Mouse (Mus musculus): ENCODE measurements at regions not wholly inside any gene's neighbourhood (a gene's known extent, or its start where the extent isn't known, plus 50 kb on each side); places are given as distances from the start of the nearest gene placed in this dataset.

DNA sequence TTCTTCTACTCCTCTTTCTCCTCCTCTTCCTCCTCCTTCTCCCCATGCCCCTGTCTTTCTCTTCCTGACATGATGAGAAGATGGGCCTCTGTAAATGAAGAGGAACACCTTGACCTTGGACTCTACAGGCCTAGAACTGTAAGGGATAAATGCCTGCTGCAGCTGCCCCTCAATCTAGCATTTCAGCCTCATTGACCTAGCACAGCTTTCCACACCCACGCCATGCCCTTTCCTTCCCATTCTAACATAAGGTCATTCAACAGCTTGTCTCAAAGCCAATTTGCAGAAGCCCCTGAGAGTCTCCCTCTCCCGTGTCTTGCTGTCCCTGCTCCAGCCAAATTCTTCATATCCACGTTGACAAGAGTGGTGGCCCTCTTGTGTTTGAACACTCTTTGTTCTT, 63.8 kb upstream of the Dscam start:
- DNase-seq (ENCODE audit: low read depth, low spot score) = no peak

DNA sequence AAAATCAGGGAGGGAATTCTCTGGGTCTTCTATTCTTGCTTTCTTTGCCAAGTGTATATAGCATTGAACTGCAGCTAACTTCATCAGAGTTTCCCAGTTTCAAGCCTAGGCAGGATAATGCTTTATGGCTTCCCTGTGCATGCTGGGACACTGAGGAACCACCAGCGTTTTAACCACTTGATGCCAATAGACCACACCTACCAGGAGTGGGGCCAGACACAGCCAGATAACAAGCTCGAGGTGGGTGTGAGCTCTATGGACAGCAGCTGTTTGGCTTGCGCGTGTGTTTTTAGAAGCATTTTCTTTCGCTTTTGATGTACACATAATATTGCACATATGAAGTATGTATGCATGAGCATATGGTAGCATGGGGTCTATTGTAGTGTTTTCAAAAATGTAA, 69.1 kb upstream of the Dscam start:
- no peak for DNase-seq (ENCODE audit: low read depth, low spot score)

DNA sequence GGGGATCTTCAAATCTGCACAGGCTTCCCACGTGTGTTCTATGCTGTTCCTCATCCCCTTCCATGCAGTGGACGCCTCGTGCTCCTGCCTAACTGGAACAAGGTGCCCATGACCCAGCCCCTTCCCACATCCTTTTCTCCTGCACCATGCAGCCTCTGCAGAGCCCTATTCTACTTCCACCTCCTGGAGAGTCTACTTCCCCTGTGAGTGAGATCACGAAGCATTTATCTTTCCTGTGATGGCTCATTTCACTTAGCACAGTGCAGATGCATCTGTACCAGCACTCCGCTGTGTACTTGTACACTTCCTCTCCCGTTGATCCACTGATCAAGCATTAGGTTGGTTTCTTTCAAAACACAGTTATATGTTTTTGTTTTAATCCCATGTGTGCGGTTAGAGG, 69.5 kb upstream of the Dscam start:
- no peak for DNase-seq (ENCODE audit: low read depth, low spot score)

DNA sequence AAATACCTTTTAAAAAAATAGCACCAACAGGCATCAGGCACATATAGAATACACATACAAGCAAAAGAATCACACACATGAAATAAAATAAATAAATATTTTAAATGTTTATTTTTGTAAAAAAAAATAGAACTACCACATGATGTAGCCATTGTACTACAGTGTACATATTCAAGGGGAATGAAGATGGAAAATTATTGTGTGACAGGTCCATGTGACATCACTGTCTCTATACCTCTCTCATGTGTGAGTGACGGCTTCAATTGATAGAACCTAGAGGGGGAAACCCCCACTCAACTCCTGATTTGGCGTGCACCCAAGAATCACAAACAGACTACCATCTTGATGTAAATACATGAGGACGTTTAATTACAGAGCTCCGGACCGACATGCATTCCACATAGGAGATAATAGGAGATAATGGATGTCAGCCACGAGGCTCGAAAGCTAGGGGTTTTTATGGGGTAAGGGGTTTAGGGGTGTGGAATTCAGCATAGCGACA, 70.4 kb upstream of the Dscam start:
- DNase-seq (ENCODE audit: low read depth, low spot score) = no peak

DNA sequence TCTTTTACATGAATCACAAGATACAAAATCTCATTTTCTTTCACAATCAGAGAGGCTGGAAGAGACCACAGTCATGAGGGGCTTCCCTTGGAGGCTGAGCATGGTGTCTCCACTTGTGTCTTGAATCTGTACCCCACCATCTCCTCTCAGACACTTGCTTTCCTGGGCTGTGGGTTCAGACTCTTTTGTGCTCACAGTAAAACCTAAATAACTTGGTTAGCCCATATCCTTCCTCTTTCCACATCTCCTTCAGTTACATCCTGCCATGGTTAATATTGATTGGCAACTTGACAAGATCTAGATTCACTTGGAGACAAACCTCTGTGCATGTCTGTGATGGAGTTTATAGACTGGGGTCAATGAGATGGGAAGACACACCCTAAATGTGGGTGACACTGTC, 71.1 kb upstream of the Dscam start:
- no peak for DNase-seq (ENCODE audit: low read depth, low spot score)

DNA sequence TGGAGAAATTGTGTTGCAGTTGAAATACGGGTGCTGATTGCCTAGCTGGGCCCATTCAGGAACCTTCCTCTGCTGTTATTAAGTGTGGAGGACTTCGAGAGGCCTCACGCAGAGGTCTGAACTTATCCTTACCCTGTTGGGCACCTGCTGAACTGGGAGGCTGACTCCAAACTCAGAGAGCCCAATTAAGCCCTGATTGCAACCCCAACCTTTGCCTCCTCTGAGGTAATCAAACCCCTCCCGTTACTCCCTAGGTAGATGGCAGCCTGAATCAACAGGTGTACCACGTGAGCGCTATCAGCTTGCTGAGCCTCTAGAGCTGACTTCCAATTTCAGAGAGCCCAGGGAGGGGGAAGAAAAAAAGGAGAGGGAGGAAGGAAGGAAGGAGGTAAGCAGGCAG, 79.9 kb upstream of the Dscam start:
- no peak for DNase-seq (ENCODE audit: low read depth, low spot score)

DNA sequence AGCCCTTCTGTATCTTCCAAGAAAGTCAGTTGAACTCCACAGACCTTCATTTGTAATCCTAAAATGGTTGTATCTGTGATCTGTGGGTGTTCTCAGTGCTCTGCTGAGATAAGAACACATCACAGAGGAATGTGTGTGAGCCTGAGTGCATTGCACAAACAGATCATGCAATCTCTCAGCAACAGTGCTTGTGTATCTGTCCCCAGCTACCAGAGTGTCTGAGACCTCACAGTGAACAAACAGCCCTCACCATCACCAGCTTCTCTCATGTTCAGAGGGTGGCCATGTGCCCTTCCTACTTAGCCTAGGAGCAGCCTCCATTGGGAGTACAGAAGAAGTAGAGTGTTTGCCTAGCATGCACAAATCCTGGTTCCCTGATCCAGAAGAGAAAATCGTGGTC, 82.0 kb upstream of the Dscam start:
- DNase-seq (ENCODE audit: low read depth, low spot score) = no peak

DNA sequence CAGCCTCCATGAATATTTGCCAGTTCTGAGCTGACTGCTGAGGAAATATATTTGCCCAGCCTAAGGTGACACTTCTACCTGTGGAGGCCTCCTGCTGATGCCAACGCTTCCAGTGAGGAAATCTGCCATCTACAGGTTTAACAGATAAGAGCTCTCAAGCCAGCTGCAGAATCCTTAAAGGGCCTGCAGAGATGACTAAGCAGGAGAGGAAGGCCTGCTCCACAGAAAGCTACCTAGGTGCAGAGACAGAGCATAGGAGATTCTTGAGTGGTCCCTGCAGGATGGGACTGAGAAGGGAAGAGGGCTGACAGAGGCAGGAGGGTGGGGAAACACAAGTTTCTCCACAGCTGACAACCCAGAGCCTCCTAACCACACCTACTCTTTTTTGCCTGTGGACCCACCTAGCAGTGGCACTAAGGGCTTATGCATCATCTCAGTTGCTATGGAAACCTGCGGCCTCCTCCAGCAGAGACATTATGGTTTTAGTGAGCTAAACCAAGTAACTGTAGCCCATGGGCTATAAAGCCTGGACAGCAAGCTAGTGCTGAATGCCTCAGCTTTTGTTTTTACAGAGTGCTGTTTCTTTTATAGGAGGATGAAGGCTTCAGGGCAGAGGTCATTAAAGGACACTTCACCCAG, 82.6 kb upstream of the Dscam start:
- DNase-seq (ENCODE audit: low read depth, low spot score) = no peak

DNA sequence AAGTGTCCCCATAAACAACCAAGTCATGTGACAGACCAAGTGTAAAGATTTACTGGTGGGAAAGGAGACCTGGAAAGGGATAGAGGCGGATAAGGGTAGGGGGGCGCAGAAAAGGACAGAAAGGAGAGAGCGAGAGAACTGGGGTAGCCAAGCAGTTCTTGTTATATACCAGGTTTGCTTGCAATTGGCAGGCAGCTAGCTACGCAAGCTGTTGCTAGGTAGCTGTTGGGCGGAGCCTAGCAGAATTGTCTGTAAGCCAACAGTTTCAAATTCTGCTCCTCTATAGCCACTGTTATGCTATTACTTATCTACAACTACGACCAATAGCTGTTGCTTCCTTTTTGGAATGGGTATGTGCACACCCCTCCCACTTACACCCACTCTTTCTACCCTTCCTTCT, 88.3 kb upstream of the Dscam start:
- DNase-seq (ENCODE audit: low read depth, low spot score) = no peak

DNA sequence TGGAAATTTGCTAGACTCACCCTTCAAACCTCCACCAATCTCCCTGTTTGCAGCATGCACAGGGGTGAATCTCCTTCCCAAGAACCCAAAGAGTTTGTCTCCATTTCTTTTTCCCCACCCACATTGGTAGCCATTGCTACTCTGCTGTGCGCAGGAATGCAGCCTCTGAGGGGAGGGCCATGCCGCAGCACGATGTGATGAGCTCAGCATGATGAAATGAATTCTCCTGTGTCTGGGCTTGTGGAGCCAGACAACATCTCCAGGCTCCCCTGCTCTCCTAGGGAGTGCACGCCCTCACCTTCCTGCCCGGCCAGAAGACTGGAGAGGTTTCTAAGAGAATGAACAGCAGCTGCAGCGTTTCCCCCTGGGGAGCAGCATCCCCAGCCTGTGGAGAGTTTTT, 92.9 kb upstream of the Dscam start:
- no peak for DNase-seq (ENCODE audit: low read depth, low spot score)

DNA sequence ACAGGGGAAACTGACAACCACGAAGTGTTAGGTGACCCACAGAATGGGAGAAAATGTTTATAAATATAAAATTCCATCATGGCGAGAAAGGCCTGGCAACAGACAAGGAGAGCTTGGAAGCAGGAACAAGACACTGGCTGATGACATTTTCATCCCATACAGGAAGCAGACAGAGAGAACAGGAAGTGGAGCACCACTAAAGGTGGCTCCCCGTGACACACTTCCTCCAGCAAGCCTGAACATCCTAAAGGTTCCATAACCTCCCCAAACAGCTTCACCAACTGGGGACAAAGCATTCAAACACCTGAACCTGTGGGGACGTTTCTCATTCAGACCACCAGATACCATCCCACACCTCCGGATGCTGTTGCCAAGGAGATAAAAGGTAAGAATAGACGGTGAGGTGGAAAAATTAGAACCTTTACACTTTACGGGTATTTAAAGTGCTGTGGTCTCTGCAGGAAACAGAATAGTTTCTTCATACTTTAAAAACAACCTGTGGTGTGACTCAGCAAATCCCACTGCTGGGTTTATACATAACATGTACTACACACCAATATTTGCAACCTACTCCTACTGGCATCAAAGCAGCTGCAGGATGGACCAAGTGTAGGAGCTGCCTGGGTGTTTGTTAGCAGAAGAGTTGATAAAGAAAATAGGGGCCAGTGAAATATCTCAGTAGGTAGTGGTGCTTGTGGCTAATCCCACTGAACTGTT, 86.0 kb upstream of the Bace2 start:
- DNase-seq (ENCODE audit: low read depth, low spot score) = no peak

DNA sequence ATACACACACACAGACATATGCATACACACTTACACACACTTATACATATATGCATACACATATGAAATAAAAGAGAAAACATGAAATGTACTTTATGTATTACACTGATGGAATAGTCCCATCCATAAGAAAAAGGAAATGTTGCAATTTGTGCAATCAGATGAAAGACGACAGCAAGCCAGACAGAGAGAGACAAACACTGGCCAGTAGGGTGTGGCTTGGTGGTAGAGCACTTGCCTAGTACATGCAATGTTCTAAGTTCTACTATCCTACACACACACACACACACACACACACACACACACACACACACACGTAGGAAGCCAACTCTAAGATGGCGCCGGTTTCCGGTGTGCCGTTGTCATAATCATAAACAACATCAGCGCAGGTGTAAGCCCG, 85.3 kb upstream of the Bace2 start:
- no peak for DNase-seq (ENCODE audit: low read depth, low spot score)

DNA sequence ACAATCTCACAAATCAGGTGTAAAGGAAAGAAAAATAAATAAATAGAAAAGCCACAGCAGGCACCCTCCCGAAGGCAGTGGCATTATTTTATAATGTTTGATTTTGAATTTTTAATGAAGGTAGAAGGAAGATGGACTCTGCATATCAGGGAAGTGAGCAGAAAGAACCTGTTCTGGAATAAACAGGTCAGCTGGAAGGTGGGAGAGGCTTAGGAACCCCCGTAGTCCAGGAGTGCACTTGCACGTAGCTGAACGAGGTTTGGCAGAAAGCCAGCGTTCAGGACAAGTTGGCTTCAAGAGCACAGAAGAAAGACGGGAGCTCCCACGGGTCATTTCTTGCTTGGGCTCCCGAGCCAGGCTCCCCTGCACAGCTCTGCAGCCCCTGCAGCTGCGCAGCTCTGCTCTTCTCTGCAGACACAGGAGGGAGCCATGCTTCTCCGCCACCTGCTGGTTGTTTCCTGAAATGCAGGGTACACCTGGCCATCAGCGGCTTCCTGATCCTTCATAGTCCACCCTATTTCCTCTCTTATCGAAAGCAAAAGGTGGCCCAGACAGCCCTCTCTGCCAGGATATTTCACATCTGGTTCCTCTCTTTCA, 84.4 kb upstream of the Bace2 start:
- DNase-seq (ENCODE audit: low read depth, low spot score) = peak; percentile 18

DNA sequence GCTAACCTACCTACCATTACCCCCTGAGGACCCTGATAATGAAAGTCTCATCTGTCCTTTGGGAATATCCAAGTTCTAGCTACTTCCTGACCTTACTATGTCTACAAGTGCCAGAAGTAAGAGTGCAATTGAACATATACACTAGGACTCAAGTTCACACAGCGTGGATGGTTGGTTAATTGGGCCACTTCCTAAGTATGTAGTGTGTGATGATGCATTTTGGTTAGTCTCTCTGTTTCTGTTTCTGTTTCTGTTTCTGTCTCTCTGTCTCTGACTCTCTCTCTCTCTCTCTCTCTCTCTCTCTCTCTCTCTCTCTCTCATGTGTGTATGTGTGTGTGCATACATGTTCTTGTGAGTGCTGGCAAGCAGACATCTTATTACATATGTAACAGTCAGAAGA, 77.6 kb upstream of the Bace2 start:
- no peak for DNase-seq (ENCODE audit: low read depth, low spot score)

DNA sequence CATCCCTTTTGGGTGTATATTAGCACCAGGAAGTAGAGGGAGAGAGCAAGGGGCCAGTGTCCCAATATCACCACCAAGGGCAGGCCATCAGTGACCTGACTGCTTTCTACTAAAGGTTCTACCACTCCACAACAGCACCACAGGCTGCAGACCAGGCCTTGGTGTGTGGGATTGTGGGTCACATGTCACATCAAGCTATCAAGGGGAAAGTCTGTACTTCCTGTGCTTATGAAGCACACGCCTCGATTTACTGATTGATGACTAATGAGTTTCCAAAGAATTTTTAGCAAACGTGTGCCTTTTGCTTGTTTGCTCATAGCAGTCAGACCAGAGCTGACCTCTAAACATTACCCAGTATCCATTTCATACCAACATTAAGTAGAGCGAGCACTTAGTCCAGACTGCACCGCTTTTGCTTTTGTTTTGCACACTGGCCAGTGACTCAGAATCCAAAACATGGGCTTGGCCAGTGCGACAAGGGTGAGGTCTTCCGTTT, 74.9 kb upstream of the Bace2 start:
- DNase-seq (ENCODE audit: low read depth, low spot score) = no peak

DNA sequence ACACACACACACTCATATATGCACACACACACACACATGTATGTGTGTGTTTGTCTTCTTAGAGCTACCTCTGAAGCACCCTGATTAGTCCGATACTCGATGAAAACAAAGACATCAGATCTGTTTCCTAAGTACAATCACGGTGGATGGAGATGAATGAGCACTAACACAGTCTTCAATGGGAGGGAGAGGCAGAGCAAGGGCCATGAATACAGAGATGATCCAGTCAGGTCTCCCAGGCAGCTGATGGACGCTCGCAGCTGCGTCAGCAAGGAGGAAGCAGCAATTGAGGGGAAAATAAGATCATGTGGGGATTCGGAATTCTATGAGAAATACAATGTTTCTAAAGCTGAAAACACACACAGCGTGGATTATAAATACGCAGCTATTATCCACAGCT, 73.6 kb upstream of the Bace2 start:
- no peak for DNase-seq (ENCODE audit: low read depth, low spot score)

DNA sequence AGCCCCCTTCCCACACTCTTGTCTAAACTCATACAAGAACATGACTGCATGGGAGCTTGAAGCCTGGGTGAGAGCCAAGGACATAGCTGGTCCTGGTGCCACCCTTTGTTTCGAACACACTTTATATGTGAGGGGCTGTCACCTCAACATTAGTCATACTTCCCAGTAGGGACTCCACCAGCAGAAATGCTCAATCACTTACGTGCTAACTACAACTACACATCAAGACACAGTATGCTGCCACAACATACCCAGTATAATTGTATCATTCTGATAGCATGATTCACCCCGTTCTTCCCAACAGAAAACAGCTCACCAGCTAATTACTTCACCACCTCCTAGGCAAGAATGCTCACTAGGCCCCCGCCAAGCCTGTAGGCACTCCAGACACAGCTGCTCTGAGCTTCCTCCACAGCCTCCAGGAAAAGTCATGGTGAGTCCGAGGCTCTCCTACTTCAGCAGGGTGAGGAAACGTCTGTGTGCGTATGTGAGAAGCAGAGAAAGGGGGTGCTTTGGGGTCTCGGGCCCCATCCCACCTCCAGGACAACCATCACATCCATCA, 70.6 kb upstream of the Bace2 start:
- DNase-seq (ENCODE audit: low read depth, low spot score) = no peak

DNA sequence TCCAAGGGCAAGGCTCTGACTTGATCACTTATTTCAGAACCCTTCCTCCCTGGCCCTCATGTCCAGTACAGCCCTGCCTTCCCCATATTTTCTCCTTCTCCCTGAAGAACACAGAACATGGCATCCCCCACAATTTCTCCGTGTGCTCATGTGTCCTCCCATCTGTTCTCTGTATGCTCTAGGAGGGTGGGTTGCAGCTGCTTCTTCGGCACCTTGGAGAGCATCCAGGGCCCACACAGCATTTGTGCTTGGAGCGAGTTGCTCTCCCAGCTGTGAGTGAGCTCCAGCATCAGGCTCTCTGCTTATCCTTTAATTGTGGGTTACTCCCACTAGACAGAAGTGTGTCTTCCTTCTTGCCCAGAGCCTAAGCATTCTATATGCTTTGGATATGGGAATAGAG, 69.8 kb upstream of the Bace2 start:
- DNase-seq (ENCODE audit: low read depth, low spot score) = no peak

DNA sequence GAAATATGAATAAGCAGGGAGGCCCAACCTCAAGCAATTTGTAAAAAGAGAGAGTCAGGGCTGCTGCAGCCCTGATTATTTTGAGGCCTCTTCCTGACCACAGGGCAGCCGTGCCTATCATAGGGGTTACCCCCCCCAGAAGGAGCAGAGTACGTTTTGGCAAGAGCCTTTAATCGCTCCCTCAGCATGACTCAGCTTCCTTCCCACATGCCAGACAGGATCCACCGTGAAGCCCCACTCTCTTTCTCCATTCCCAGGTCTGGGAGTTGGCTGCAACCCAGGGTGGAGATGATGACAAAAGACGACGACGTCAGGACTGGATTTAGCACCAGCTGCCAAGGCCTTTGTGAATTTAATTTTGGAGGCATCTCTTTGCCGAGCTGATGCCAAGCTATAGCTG, 67.9 kb upstream of the Bace2 start:
- no peak for DNase-seq (ENCODE audit: low read depth, low spot score)

DNA sequence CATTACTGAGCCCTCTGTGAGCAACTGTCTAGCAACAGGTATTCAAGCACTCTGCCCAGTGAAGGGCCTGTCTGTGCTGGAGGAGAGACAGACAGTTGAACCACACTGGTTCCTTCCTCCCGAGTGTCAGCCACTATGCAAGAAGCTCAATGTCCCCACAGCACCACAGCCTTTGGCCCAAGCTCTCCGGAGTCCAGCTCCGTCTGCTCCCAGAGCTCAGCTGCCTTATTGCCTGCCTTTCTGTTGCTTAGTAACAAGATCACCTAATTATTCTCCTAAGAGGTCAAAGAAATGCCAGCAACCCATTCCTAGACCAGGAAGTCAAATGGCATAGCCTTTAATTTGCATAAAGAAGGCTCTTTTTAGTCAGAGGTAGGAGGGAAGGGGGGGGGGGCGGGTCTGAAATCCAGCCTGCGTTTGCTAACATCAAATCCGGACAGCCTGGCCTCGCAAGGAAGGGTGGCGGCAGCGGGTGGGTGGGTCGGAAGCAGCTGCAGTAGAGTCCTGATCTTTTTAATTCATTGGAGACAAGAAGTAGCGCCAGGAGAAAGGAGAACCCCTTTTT, 64.0 kb upstream of the Bace2 start:
- DNase-seq (ENCODE audit: low read depth, low spot score) = no peak

DNA sequence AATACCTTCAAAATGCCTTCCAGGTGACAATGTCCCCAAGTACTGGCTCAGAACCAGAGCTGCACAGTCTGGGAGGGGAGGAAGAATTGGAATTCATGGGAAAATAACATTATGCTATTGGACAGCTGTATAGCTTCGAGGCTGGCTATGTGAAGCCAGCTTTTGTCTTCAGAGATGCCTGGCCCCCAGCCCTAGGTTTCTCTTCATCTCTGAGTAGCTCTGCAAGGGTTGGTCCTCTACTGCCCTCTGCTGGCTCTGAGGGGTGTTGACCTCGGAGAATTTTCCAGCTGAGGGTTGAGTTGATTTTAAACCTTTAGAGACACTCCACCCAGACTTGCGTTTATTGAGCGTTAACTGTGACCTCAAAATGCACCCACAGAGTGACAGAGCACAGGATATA, 63.3 kb upstream of the Bace2 start:
- peak; percentile 35 for DNase-seq (ENCODE audit: low read depth, low spot score)

DNA sequence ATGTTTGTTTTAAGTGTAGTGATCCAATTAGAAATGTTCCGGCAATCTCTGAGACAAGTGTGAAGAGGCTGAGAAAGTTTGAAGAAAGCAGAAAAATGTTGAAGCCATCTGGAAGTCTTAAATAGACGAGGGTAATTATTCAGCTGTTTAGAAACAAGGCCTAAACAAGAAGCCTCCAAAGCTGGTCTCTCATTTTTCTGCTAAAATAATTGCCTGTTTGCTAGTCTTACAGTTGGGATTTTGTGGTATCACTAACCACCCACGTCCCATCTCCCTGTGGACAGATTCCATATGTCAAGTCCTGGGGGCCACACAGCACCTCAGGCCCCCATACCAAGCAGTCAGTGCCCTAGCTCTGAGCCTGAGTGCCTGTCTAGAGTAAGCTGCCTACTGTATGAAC, 59.4 kb upstream of the Bace2 start:
- DNase-seq (ENCODE audit: low read depth, low spot score) = no peak
